Mouse (Mus musculus) liver, embryonic 14.5 days (tissue): ENCODE results near the gene Clba1. TPM values are rescaled to one million over a fixed set of nuclear protein-coding genes. Genes with fewer than 3 reads are reported as not detected.

Experiments
- ATAC-seq: fragments of 200-750 bp; cut with Nextera tagmentation; 2 replicates; pipeline ENCODE4 v1.8.0; 2017; ENCODE audit warnings: moderate number of reproducible peaks, mild to moderate bottlenecking, moderate library complexity; ENCODE audit not compliant: insufficient read depth
- DNase-seq, 3 experiments: peaks; one replicate each; pipeline ENCODE4 v3.0.0-alpha.2; 2012 to 2013; ENCODE audit warnings: low read depth in 3 of 3, low spot score in 3 of 3
- H3K27ac ChIP-seq: fragments of 300-500 bp; sonication (generic); 2 replicates; pipeline ENCODE4 v1.5.1; 2014; ENCODE audit warnings: moderate library complexity, mild to moderate bottlenecking, control low read depth, inconsistent platforms
- H3K27me3 ChIP-seq: fragments of 300-500 bp; sonication (generic); 2 replicates; pipeline ENCODE4 v1.6.1; 2014; ENCODE audit warnings: mild to moderate bottlenecking, low read length, moderate library complexity; ENCODE audit not compliant: control insufficient read depth, insufficient read depth
- H3K36me3 ChIP-seq: fragments of 300-500 bp; sonication (generic); replicated peaks from 2 replicates; pipeline ENCODE4 v1.6.1; 2014; ENCODE audit warnings: low read depth; ENCODE audit not compliant: control insufficient read depth, insufficient read depth
- H3K4me1 ChIP-seq, 2 experiments: fragments of 200-500 bp in 1 of 2; fragments of 300-500 bp in 1 of 2; sonication (generic) in 1 of 2; replicated peaks; 2 replicates each; pipeline ENCODE4 v1.6.1; 2012 to 2014; ENCODE audit warnings: antibody characterized with exemption in 1 of 2, inconsistent platforms in 1 of 2, low read length in 1 of 2; ENCODE audit not compliant: control insufficient read depth in 2 of 2, insufficient read depth in 2 of 2
- H3K4me2 ChIP-seq: fragments of 300-500 bp; sonication (generic); 2 replicates; pipeline ENCODE4 v1.6.1; 2014; ENCODE audit warnings: low read depth, mild to moderate bottlenecking, control low read depth, moderate library complexity
- H3K4me3 ChIP-seq, 2 experiments: fragments of 200-500 bp in 1 of 2; fragments of 300-500 bp in 1 of 2; sonication (generic) in 1 of 2; 2 replicates each; pipeline ENCODE4 v1.5.1; 2012 to 2014; ENCODE audit warnings: low read depth in 2 of 2, low read length in 2 of 2, mild to moderate bottlenecking in 2 of 2, control low read depth in 1 of 2, inconsistent platforms in 1 of 2, moderate library complexity in 1 of 2; ENCODE audit not compliant: insufficient read depth in 1 of 2
- H3K9ac ChIP-seq: fragments of 300-500 bp; sonication (generic); replicated peaks from 2 replicates; pipeline ENCODE4 v1.6.1; 2014; ENCODE audit warnings: mild to moderate bottlenecking, control low read depth, moderate library complexity
- H3K9me3 ChIP-seq: fragments of 300-500 bp; sonication (generic); 2 replicates; pipeline ENCODE4 v1.6.1; 2016; ENCODE audit warnings: low read length, mixed read lengths; ENCODE audit not compliant: control insufficient read depth
- CTCF ChIP-seq: IDR thresholded peaks from 2 replicates; pipeline ENCODE4 v1.5.1; 2016; ENCODE audit warnings: antibody characterized with exemption, low read depth, control low read depth
- EP300 ChIP-seq: IDR thresholded peaks from 2 replicates; pipeline ENCODE4 v1.6.1; 2016; ENCODE audit warnings: antibody characterized with exemption, low read depth
- WGBS: fragments of 180-500 bp; shearing (Covaris S2); extraction: QIAGEN DNeasy Blood & Tissue Kit; methylation state at CpG from one replicate; pipeline ENCODE4 v1.1.7; 2014; ENCODE audit not compliant: insufficient replicate concordance; 5-methylcytosine and 5-hydroxymethylcytosine counted together
- polyA plus RNA-seq, 2 experiments: library from polyadenylated mRNA; depleted of rRNA in 1 of 2; stranded (reverse) in 1 of 2; unstranded in 1 of 2; fragments of >200 nt; fragmentation: Nextera tagmentation in 1 of 2; extraction: Ambion mirVana in 1 of 2; gene quantifications; 2 replicates each; pipeline versions ENCODE4 v1.2.1 to v1.2.3; 2012 to 2014

Clba1 gene
- polyA plus RNA-seq, 2 experiments, result 0.21 to 0.25 TPM

GRCm38 (mm10) chr12:112798332-112798681, 10.4 kb upstream of the Clba1 start:
- Histone ChIP-seq H3K9ac (no peak overlapping the region), H3K36me3 (no peaks in the 10 kb centered on the region), H3K4me3 (no peak overlapping the region), H3K27ac (no peak overlapping the region), H3K27me3 (peaks cover 24% of the 10 kb centered on the region), H3K4me2 (no peak overlapping the region), H3K9me3 (no peaks in the 10 kb centered on the region), H3K4me1 (no peaks in the 10 kb centered on the region)
- TF ChIP-seq EP300 (no peak), CTCF (no peak)
- ATAC-seq, result no peak
- 40% methylated on average over 5 of the region's 5 CpGs for WGBS
- no peak for DNase-seq

GRCm38 (mm10) chr12:112798716-112799115, 10.0 kb upstream of the Clba1 start:
- Histone ChIP-seq H3K4me3 (no peak overlapping the region), H3K9ac (no peak overlapping the region), H3K4me1 (no peaks in the 10 kb centered on the region), H3K4me2 (no peak overlapping the region), H3K27ac (no peak overlapping the region), H3K9me3 (no peaks in the 10 kb centered on the region), H3K27me3 (peaks cover 27% of the 10 kb centered on the region), H3K36me3 (no peaks in the 10 kb centered on the region)
- no peak for ATAC-seq
- 56% methylated on average over 5 of the region's 5 CpGs for WGBS
- no peak for DNase-seq
- no peak for TF ChIP-seq CTCF
- TF ChIP-seq EP300, result no peak

- no peak overlapping the region for H3K4me3 ChIP-seq
- H3K4me1 ChIP-seq, result no peaks in the 10 kb centered on the region
- no peak overlapping the region for H3K9ac ChIP-seq
- ATAC-seq, result no peak
- H3K27me3 ChIP-seq, result peaks cover 27% of the 10 kb centered on the region
- H3K9me3 ChIP-seq, result no peaks in the 10 kb centered on the region
- H3K4me2 ChIP-seq, result no peak overlapping the region
- TF ChIP-seq CTCF, result no peak
- TF ChIP-seq EP300, result no peak
- H3K36me3 ChIP-seq, result no peaks in the 10 kb centered on the region
- H3K27ac ChIP-seq, result no peak overlapping the region
- WGBS, result 52% methylated on average over 10 of the region's 10 CpGs
- no peak for DNase-seq
These were observed 9.3 kb upstream of the Clba1 start for GRCm38 (mm10) chr12:112799237-112799970.

- Histone ChIP-seq H3K27ac (no peak overlapping the region), H3K4me3 (no peak overlapping the region), H3K36me3 (no peaks in the 10 kb centered on the region), H3K9me3 (no peaks in the 10 kb centered on the region), H3K4me2 (no peak overlapping the region), H3K4me1 (no peaks in the 10 kb centered on the region), H3K9ac (no peak overlapping the region), H3K27me3 (peaks cover 27% of the 10 kb centered on the region)
- 7% methylated on average over 4 of the region's 4 CpGs for WGBS
- DNase-seq, result peak; percentile 18 to 41 (median 26)
- ATAC-seq, result peak; percentile 34
- TF ChIP-seq EP300 (no peak), CTCF (peak; percentile 91)
These were observed 8.3 kb upstream of the Clba1 start for GRCm38 (mm10) chr12:112800476-112800875.

- H3K9me3 ChIP-seq, result no peaks in the 10 kb centered on the region
- H3K27ac ChIP-seq, result no peak within 1 kb of the TSS
- no peaks in the 10 kb centered on the region for H3K4me1 ChIP-seq
- TF ChIP-seq CTCF (no peak), EP300 (no peak)
- peak within 1 kb of the TSS; percentile 65 for H3K4me2 ChIP-seq
- no peak within 1 kb of the TSS for H3K9ac ChIP-seq
- H3K4me3 ChIP-seq, result peak within 1 kb of the TSS in 1 of 2 experiments; percentile 44; a peak in 2 of 4 replicates
- no peaks in the 10 kb centered on the region for H3K36me3 ChIP-seq
- DNase-seq (no peak), ATAC-seq (no peak)
- 3% methylated on average over 56 of the region's 69 CpGs for WGBS
- H3K27me3 ChIP-seq, result peaks cover 27% of the 10 kb centered on the region
These were observed 6.6 kb upstream of the Clba1 start, which contains the start of gene Ahnak2 for GRCm38 (mm10) chr12:112801864-112802846. TSS of gene Ahnak2 (minus strand) at chr12:112802657.
